Mouse (Mus musculus): Measurements from ENCODE around the gene Ap3d1. TPM values are rescaled to one million over a fixed set of nuclear protein-coding genes. Genes with fewer than 3 reads are reported as not detected.

The Ap3d1 gene
- 44.7 and 50.1 TPM in 2 replicates for polyA plus RNA-seq (2015; fragmentation: Nextera tagmentation; extraction: Ambion mirVana)

DNA sequence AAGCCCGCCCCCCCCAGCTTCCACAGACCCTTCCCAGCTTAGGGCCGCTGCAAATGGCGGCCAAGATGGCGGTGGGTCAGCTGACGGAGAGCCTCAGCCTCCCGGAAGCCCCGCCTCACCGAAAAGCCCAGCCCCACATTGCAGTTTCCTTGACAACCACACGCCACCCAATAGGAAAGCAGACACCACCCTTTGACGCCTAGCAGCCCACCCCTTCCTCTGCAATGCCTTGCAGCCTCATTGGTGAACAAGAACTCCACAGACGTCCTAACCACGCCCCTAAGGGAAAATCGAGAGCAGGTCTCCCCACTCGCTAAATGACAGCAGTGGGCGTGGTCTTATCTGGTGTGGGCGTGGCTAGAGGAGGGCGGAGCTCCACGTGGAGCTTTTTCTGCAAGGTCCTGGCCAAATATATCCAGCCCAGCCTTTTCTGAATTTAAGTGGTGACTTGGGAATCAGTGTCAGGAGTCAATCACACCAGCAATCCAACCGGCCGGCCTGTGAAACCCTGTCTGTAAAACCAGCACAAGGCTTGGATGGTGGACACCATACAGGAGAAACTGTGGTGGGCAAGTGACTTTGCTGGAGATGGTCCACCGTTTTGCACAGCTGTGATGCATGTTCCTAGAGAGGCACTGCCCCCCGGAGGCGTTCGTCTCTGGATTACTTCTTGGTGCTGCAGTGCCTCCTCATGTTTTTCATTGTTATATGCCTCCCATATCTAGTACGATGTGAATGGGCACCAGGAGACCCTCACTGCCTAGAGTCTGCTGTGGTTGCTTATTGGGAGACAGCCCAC, at the start of gene Ap3d1:
Gene Ap3d1 (minus strand): TSS at position 85 of the 799 bp plus-strand sequence.

DNA sequence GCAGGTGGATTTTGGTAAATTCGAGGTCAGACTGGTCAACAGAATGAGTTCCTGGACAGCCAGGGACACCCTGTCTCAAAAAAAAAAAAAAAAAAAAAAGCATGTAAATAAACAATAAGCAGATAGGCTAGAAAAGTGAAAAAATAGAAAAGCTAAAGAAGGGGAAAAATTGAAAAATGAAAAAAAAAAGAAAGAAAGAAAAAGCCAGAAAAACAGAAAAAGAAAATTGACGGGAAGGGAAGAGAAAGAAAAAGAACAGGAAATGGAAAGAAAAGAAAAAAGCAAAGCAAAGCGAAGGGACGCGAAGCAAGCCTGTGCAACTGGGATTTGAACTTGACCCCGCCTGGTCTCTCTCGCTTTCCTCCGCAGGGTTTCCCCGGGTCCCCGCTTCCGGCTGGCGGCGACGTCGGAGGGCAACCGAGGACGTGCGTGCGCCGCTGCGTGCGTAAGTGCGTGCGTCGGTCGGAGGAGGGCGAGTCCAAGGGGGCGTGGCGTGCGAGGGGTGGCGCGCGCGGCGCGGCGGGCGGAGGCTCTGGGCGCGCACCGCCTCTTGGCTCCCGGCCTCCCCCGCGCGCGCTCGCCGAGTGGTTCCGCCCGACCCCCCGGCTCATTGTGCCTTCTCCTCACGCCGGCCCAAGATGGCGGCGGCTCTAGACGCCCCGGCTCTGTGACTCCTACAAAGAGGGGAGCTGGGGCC, 12.7 kb upstream of the Ap3d1 start, which contains the start of gene Dot1l:
Gene Dot1l (plus strand): TSS at position 613 of the 697 bp plus-strand sequence.

DNA sequence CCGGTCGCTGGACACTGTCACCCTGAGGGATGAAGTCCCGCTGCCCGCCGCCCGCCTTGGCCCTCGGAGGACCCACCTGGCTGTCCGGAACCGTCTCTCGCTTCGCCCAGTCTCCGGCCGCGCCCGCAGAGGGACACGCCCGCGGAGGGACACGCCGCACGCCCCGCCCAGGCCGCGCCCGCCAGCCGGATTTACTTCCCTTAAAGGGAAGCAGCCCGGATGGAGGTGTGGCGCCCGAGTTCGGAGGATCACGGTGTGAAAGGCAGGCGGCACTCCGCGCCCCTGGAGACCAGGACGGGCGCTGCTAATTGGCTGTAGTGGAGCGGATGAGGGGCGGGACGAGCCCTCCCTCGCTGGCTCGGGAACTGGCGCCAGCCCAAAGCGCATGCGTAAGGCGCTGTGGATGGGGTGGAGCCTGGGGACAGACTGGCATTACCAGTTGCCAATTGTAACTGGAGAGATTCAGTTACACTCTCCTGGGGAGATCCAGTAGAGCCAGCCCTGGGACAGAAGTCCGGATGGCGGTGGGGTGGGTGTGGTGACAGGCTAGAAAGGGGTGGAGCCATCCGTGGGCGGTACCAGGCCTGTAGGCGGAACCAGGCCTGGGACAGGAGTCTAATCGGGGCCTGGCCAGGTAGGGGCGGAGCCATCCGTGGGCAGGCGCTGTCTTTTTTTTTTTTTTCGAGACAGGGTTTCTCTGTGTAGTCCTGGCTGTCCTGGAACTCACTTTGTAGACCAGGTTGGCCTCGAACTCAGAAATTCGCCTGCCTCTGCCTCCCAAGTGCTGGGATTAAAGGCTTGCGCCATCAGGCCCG, 40.1 kb downstream of the Ap3d1 start, which contains the start of the genes Mob3a and Izumo4:
Gene Mob3a (minus strand): TSS at position 257 of the 815 bp plus-strand sequence.
Gene Izumo4 (plus strand): TSS at position 464 of the 815 bp plus-strand sequence.

DNA sequence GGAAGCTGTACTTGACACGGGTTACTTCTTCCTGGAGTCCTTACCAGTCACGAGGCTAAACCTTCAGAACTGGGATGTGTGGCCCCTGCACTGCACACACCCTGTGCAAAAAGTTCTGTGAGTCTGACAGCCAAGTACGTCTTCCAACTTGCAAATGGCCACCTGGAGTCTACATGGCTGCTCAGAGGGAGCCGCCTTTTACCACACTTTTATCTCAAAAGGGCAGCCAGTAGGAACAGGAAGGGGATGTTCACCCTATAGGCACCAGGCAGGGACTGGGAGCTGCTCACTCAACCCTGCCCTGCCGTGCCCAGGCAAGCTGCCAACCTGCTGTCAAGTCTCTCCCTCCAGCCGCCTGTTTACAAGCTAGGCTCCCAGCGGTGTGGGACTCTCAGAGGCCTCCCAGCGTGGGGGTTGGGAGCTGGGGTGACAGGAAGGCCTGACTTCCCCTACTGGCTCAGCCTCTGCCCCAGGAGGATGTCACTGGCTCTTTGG, 64.1 kb downstream of the Ap3d1 start, which contains the start of gene Mknk2:
Gene Mknk2 (minus strand): TSS at position 171 of the 495 bp plus-strand sequence.

Other genes starting within 250 kb of the Ap3d1 start
- not detected in 2 replicates for gene Onecut3, start 247.4 kb downstream of the Ap3d1 start, polyA plus RNA-seq (2015; fragmentation: Nextera tagmentation; extraction: Ambion mirVana)
- gene Atp8b3, start 203.1 kb downstream of the Ap3d1 start, polyA plus RNA-seq (2015; fragmentation: Nextera tagmentation; extraction: Ambion mirVana) = 0.05 and 0.07 TPM in 2 replicates
- gene Rexo1, start 180.7 kb downstream of the Ap3d1 start, polyA plus RNA-seq (2015; fragmentation: Nextera tagmentation; extraction: Ambion mirVana) = 8.7 and 9.3 TPM in 2 replicates
- 8.8 and 9.9 TPM in 2 replicates for gene Klf16, start 164.9 kb downstream of the Ap3d1 start, polyA plus RNA-seq (2015; fragmentation: Nextera tagmentation; extraction: Ambion mirVana)
- gene Abhd17a, start 151.9 kb downstream of the Ap3d1 start, polyA plus RNA-seq (2015; fragmentation: Nextera tagmentation; extraction: Ambion mirVana) = 73.0 and 80.4 TPM in 2 replicates
- gene Scamp4, start 139.4 kb downstream of the Ap3d1 start, polyA plus RNA-seq (2015; fragmentation: Nextera tagmentation; extraction: Ambion mirVana) = 62.1 and 62.3 TPM in 2 replicates
- 3.7 and 5.5 TPM in 2 replicates for gene Adat3, start 139.4 kb downstream of the Ap3d1 start, polyA plus RNA-seq (2015; fragmentation: Nextera tagmentation; extraction: Ambion mirVana)
- 0.82 and 1.4 TPM in 2 replicates for gene Gm49322, start 136.2 kb downstream of the Ap3d1 start, polyA plus RNA-seq (2015; fragmentation: Nextera tagmentation; extraction: Ambion mirVana)
- 95.0 and 98.7 TPM in 2 replicates for gene Csnk1g2, start 119.4 kb downstream of the Ap3d1 start, polyA plus RNA-seq (2015; fragmentation: Nextera tagmentation; extraction: Ambion mirVana)
- gene Btbd2, start 85.2 kb downstream of the Ap3d1 start, polyA plus RNA-seq (2015; fragmentation: Nextera tagmentation; extraction: Ambion mirVana) = 29.3 and 31.7 TPM in 2 replicates
- gene Mknk2, start 64.2 kb downstream of the Ap3d1 start, polyA plus RNA-seq (2015; fragmentation: Nextera tagmentation; extraction: Ambion mirVana) = 40.8 and 44.3 TPM in 2 replicates
- gene Mob3a, start 40.3 kb downstream of the Ap3d1 start, polyA plus RNA-seq (2015; fragmentation: Nextera tagmentation; extraction: Ambion mirVana) = 64.5 and 80.1 TPM in 2 replicates
- gene Izumo4, start 40.1 kb downstream of the Ap3d1 start, polyA plus RNA-seq (2015; fragmentation: Nextera tagmentation; extraction: Ambion mirVana) = 16.9 and 19.6 TPM in 2 replicates
- gene Dot1l, start 12.9 kb upstream of the Ap3d1 start, polyA plus RNA-seq (2015; fragmentation: Nextera tagmentation; extraction: Ambion mirVana) = 6.0 and 6.6 TPM in 2 replicates
- gene Sf3a2, start 55.9 kb upstream of the Ap3d1 start, polyA plus RNA-seq (2015; fragmentation: Nextera tagmentation; extraction: Ambion mirVana) = 34.2 and 40.0 TPM in 2 replicates
- 63.9 and 66.1 TPM in 2 replicates for gene Plekhj1, start 56.4 kb upstream of the Ap3d1 start, polyA plus RNA-seq (2015; fragmentation: Nextera tagmentation; extraction: Ambion mirVana)
- gene Amh, start 63.0 kb upstream of the Ap3d1 start, polyA plus RNA-seq (2015; fragmentation: Nextera tagmentation; extraction: Ambion mirVana) = not detected in 2 replicates
- 2.2 and 2.9 TPM in 2 replicates for gene Jsrp1, start 71.2 kb upstream of the Ap3d1 start, polyA plus RNA-seq (2015; fragmentation: Nextera tagmentation; extraction: Ambion mirVana)
- 1,130 and 1,319 TPM in 2 replicates for gene Oaz1, start 84.4 kb upstream of the Ap3d1 start, polyA plus RNA-seq (2015; fragmentation: Nextera tagmentation; extraction: Ambion mirVana)
- not detected in 2 replicates for gene Lingo3, start 101.8 kb upstream of the Ap3d1 start, polyA plus RNA-seq (2015; fragmentation: Nextera tagmentation; extraction: Ambion mirVana)
- gene Lsm7, start 112.9 kb upstream of the Ap3d1 start, polyA plus RNA-seq (2015; fragmentation: Nextera tagmentation; extraction: Ambion mirVana) = 135 and 148 TPM in 2 replicates
- 17.8 and 19.5 TPM in 2 replicates for gene Sppl2b, start 113.0 kb upstream of the Ap3d1 start, polyA plus RNA-seq (2015; fragmentation: Nextera tagmentation; extraction: Ambion mirVana)
- gene Tmprss9, start 129.6 kb upstream of the Ap3d1 start, polyA plus RNA-seq (2015; fragmentation: Nextera tagmentation; extraction: Ambion mirVana) = not detected in 2 replicates
- gene Timm13, start 158.7 kb upstream of the Ap3d1 start, polyA plus RNA-seq (2015; fragmentation: Nextera tagmentation; extraction: Ambion mirVana) = 186 and 200 TPM in 2 replicates
- gene Lmnb2, start 176.0 kb upstream of the Ap3d1 start, polyA plus RNA-seq (2015; fragmentation: Nextera tagmentation; extraction: Ambion mirVana) = 9.6 and 12.6 TPM in 2 replicates
- 28.6 and 36.3 TPM in 2 replicates for gene Gadd45b, start 187.8 kb upstream of the Ap3d1 start, polyA plus RNA-seq (2015; fragmentation: Nextera tagmentation; extraction: Ambion mirVana)